Mouse (Mus musculus): Measurements from ENCODE around the gene Gm12166. TPM values are rescaled to one million over a fixed set of nuclear protein-coding genes. Genes with fewer than 3 reads are reported as not detected.
"Not testable (repeated sequence)": the region's sequence is repeated elsewhere in the genome, so short reads cannot be mapped to it uniquely, and the experiment has no call there.

The Gm12166 gene
- 4.1 and 6.8 TPM in 2 replicates for polyA plus RNA-seq (2014; fragmentation: Nextera tagmentation; extraction: Ambion mirVana)

- H3K9me3 ChIP-seq (ENCODE audit: control insufficient read depth, low read length); H3K9ac ChIP-seq (ENCODE audit: low read depth, low read length); H3K4me2 ChIP-seq (ENCODE audit: low read depth, low read length); DNase-seq (ENCODE audit: low spot score); H3K36me3 ChIP-seq (ENCODE audit: control insufficient read depth, insufficient read depth, low read length); ATAC-seq (ENCODE audit: low read depth); H3K27ac ChIP-seq (replicated peaks; ENCODE audit: low read depth, low read length); H3K4me3 ChIP-seq (ENCODE audit: low read depth, low read length); H3K27me3 ChIP-seq (replicated peaks; ENCODE audit: control insufficient read depth, insufficient read depth, low read length); H3K4me1 ChIP-seq (ENCODE audit: control insufficient read depth, insufficient read depth, low read length): not testable (repeated sequence)
- WGBS, result 33% methylated on average over 19 of the region's 19 CpGs
These were observed at the start of gene Gm12166 for GRCm38 (mm10) chr11:46052105-46052659. Gene Gm12166, minus strand, starts transcription at chr11:46052321.

- Histone ChIP-seq H3K4me2 (ENCODE audit: low read depth, low read length) (no peak overlapping the region), H3K27me3 (replicated peaks; ENCODE audit: control insufficient read depth, insufficient read depth, low read length) (no peaks in the 10 kb centered on the region), H3K36me3 (ENCODE audit: control insufficient read depth, insufficient read depth, low read length) (peaks cover 41% of the 10 kb centered on the region), H3K9me3 (ENCODE audit: control insufficient read depth, low read length) (no peaks in the 10 kb centered on the region), H3K4me3 (ENCODE audit: low read depth, low read length) (no peak overlapping the region), H3K4me1 (ENCODE audit: control insufficient read depth, insufficient read depth, low read length) (peaks cover 5% of the 10 kb centered on the region; the same call in 1 of the 2 replicates), H3K9ac (ENCODE audit: low read depth, low read length) (no peak overlapping the region), H3K27ac (replicated peaks; ENCODE audit: low read depth, low read length) (no peak overlapping the region)
- DNase-seq (ENCODE audit: low spot score) (no peak), ATAC-seq (ENCODE audit: low read depth) (no peak)
- WGBS, result 77% methylated on average over 3 of the region's 3 CpGs
These were observed 44.9 kb upstream of the Gm12166 start for GRCm38 (mm10) chr11:46097062-46097461.

DNA sequence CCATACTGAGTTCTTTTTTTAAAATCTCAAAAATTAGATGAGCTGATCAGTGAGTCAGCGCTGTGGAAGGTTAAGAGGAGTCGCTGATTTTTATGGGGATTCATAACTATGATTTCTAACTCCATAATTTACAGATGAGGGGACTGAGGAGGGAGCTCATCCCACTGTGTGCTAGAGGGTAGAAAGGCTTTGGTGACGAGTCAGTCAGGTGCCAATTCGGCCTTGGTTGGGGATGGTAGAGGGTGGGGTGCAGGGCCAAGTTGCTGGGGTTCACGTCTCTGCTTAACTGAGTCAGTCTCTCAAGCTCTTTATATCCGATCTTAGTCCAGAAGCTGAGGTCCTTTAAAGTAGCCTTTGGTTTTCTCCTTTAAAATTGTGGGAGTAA lies 44.1 kb upstream of the Gm12166 start:
- 93% methylated on average over 6 of the region's 6 CpGs for WGBS
- Histone ChIP-seq H3K36me3 (ENCODE audit: control insufficient read depth, insufficient read depth, low read length) (peaks cover 39% of the 10 kb centered on the region), H3K9me3 (ENCODE audit: control insufficient read depth, low read length) (no peaks in the 10 kb centered on the region), H3K4me1 (ENCODE audit: control insufficient read depth, insufficient read depth, low read length) (peaks cover 7% of the 10 kb centered on the region; the same call in 1 of the 2 replicates), H3K27ac (replicated peaks; ENCODE audit: low read depth, low read length) (peak overlapping the region; percentile 44; the same call in 1 of the 2 replicates), H3K27me3 (replicated peaks; ENCODE audit: control insufficient read depth, insufficient read depth, low read length) (no peaks in the 10 kb centered on the region), H3K9ac (ENCODE audit: low read depth, low read length) (no peak overlapping the region), H3K4me3 (ENCODE audit: low read depth, low read length) (no peak overlapping the region), H3K4me2 (ENCODE audit: low read depth, low read length) (no peak overlapping the region)
- no peak for ATAC-seq (ENCODE audit: low read depth)
- no peak for DNase-seq (ENCODE audit: low spot score)

- H3K27ac ChIP-seq (replicated peaks; ENCODE audit: low read depth, low read length), result peak overlapping the region; percentile 44
- ATAC-seq (ENCODE audit: low read depth) (peak; percentile 63; the same call in 1 of the 2 replicates), DNase-seq (ENCODE audit: low spot score) (peak; percentile 63)
- H3K9ac ChIP-seq (ENCODE audit: low read depth, low read length), result no peak overlapping the region
- no peaks in the 10 kb centered on the region for H3K9me3 ChIP-seq (ENCODE audit: control insufficient read depth, low read length)
- no peak overlapping the region for H3K4me2 ChIP-seq (ENCODE audit: low read depth, low read length)
- WGBS, result 50% methylated on average over 9 of the region's 9 CpGs
- H3K4me3 ChIP-seq (ENCODE audit: low read depth, low read length), result no peak overlapping the region
- H3K27me3 ChIP-seq (replicated peaks; ENCODE audit: control insufficient read depth, insufficient read depth, low read length), result no peaks in the 10 kb centered on the region
- peaks cover 7% of the 10 kb centered on the region; the same call in 1 of the 2 replicates for H3K4me1 ChIP-seq (ENCODE audit: control insufficient read depth, insufficient read depth, low read length)
- peaks cover 33% of the 10 kb centered on the region for H3K36me3 ChIP-seq (ENCODE audit: control insufficient read depth, insufficient read depth, low read length)
These were observed 43.5 kb upstream of the Gm12166 start for GRCm38 (mm10) chr11:46095477-46096264.

GRCm38 (mm10) chr11:46092121-46092520 lies 40.0 kb upstream of the Gm12166 start:
- WGBS, result 64% methylated on average over 4 of the region's 4 CpGs
- H3K4me3 ChIP-seq (ENCODE audit: low read depth, low read length), result no peak overlapping the region
- no peak overlapping the region for H3K4me2 ChIP-seq (ENCODE audit: low read depth, low read length)
- H3K27me3 ChIP-seq (replicated peaks; ENCODE audit: control insufficient read depth, insufficient read depth, low read length), result no peaks in the 10 kb centered on the region
- no peak for DNase-seq (ENCODE audit: low spot score)
- H3K9me3 ChIP-seq (ENCODE audit: control insufficient read depth, low read length), result no peaks in the 10 kb centered on the region
- no peak overlapping the region for H3K9ac ChIP-seq (ENCODE audit: low read depth, low read length)
- H3K4me1 ChIP-seq (ENCODE audit: control insufficient read depth, insufficient read depth, low read length), result peaks cover 12% of the 10 kb centered on the region
- H3K36me3 ChIP-seq (ENCODE audit: control insufficient read depth, insufficient read depth, low read length), result peaks cover 15% of the 10 kb centered on the region; the same call in 1 of the 2 replicates
- no peak for ATAC-seq (ENCODE audit: low read depth)
- H3K27ac ChIP-seq (replicated peaks; ENCODE audit: low read depth, low read length), result no peak overlapping the region; the same call in 1 of the 2 replicates

GRCm38 (mm10) chr11:46090951-46091667 lies 39.0 kb upstream of the Gm12166 start:
- ATAC-seq (ENCODE audit: low read depth) (no peak), DNase-seq (ENCODE audit: low spot score) (no peak)
- Histone ChIP-seq H3K36me3 (ENCODE audit: control insufficient read depth, insufficient read depth, low read length) (peaks cover 15% of the 10 kb centered on the region; the same call in 1 of the 2 replicates), H3K9me3 (ENCODE audit: control insufficient read depth, low read length) (no peaks in the 10 kb centered on the region), H3K4me1 (ENCODE audit: control insufficient read depth, insufficient read depth, low read length) (peaks cover 12% of the 10 kb centered on the region), H3K4me3 (ENCODE audit: low read depth, low read length) (no peak overlapping the region), H3K4me2 (ENCODE audit: low read depth, low read length) (no peak overlapping the region), H3K27ac (replicated peaks; ENCODE audit: low read depth, low read length) (no peak overlapping the region), H3K9ac (ENCODE audit: low read depth, low read length) (no peak overlapping the region), H3K27me3 (replicated peaks; ENCODE audit: control insufficient read depth, insufficient read depth, low read length) (no peaks in the 10 kb centered on the region)
- 68% methylated on average over 10 of the region's 10 CpGs for WGBS

DNA sequence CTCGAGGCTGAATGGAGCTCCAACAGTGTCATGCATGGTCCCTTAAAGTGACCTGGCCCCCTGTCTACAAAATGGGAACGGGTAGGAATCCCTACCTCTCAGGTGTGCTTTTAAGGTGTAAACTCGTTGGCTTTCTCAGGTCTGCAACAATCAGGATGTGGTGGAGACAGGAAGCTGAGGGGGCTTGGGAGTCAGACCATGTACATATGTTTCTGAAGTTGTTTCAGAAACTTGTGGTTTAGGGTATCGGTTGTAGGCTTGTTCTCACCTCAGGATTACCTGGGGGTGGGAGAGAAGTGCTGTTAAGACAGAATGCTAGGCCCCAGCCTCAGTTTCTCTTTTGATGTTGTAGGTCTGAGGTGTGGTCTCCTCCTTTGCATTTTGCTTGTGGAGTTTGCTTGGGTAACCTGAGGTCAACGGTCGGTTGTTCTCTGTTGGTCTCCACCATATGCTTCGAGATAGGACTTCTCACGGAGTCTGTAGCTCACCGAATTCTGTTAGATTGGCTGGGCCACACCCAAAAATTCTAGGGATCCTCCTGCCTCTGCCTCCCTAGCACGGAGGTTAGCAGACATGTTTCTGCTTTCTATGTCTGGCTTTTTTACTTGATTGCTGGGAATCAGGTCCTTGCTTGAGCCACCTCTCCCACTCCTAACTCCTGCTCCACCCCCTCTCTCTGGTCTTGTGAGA lies 38.1 kb upstream of the Gm12166 start:
- H3K27me3 ChIP-seq (replicated peaks; ENCODE audit: control insufficient read depth, insufficient read depth, low read length), result no peaks in the 10 kb centered on the region
- peaks cover 7% of the 10 kb centered on the region; the same call in 1 of the 2 replicates for H3K4me1 ChIP-seq (ENCODE audit: control insufficient read depth, insufficient read depth, low read length)
- H3K27ac ChIP-seq (replicated peaks; ENCODE audit: low read depth, low read length), result no peak overlapping the region
- H3K9me3 ChIP-seq (ENCODE audit: control insufficient read depth, low read length), result no peaks in the 10 kb centered on the region
- H3K9ac ChIP-seq (ENCODE audit: low read depth, low read length), result no peak overlapping the region
- WGBS, result 90% methylated on average over 10 of the region's 10 CpGs
- no peak overlapping the region for H3K4me3 ChIP-seq (ENCODE audit: low read depth, low read length)
- ATAC-seq (ENCODE audit: low read depth) (no peak), DNase-seq (ENCODE audit: low spot score) (no peak)
- H3K36me3 ChIP-seq (ENCODE audit: control insufficient read depth, insufficient read depth, low read length), result peaks cover 10% of the 10 kb centered on the region; the same call in 1 of the 2 replicates
- H3K4me2 ChIP-seq (ENCODE audit: low read depth, low read length), result no peak overlapping the region

DNA sequence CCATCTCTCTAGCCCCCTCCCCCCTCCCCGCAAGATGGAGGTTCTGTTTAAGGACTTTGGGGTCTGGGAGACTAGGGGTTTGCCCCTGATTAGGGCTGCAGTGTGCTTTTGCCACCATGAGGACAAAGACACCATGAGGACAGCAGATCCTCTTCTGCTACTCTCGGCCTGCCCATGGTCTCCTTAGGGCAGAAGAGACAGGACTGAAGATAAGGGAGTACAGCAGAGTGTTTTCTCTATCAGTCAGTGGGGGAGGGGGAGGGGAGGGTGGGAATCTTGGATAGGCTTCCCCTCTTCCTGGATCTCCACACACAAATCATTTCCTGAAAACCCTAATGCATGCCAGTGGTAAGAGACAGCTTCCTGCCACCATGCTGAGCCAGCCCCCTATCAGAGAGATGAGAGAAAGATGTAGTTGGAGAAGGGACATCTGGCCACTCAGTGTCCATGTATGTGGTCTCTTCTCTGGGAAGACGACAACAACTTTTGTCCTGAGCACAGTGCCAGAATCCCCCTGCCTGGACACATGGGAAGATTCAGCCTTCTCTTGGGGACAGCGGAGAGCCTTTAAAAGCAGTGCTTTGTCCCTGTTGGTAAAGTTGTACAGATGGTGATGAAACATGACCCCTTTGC lies 37.1 kb upstream of the Gm12166 start:
- no peaks in the 10 kb centered on the region for H3K9me3 ChIP-seq (ENCODE audit: control insufficient read depth, low read length)
- H3K27ac ChIP-seq (replicated peaks; ENCODE audit: low read depth, low read length), result no peak overlapping the region
- no peak overlapping the region for H3K9ac ChIP-seq (ENCODE audit: low read depth, low read length)
- DNase-seq (ENCODE audit: low spot score), result no peak
- ATAC-seq (ENCODE audit: low read depth), result no peak
- H3K4me2 ChIP-seq (ENCODE audit: low read depth, low read length), result no peak overlapping the region
- H3K4me1 ChIP-seq (ENCODE audit: control insufficient read depth, insufficient read depth, low read length), result peaks cover 12% of the 10 kb centered on the region; the same call in 1 of the 2 replicates
- H3K27me3 ChIP-seq (replicated peaks; ENCODE audit: control insufficient read depth, insufficient read depth, low read length), result no peaks in the 10 kb centered on the region
- 0 out of 2 replicates have a peak, but pooled peaks cover under 1% of the 10 kb centered on the region for H3K36me3 ChIP-seq (ENCODE audit: control insufficient read depth, insufficient read depth, low read length)
- WGBS, result 70% methylated on average over 4 of the region's 4 CpGs
- no peak overlapping the region for H3K4me3 ChIP-seq (ENCODE audit: low read depth, low read length)

All from embryonic facial prominence, embryonic 14.5 days (tissue).